Mouse (Mus musculus) intestine, embryonic 16.5 days (tissue): ENCODE results near the gene Gm42957. TPM values are rescaled to one million over a fixed set of nuclear protein-coding genes. Genes with fewer than 3 reads are reported as not detected.
A peak's percentile ranks its signal among the peaks of the same experiment; 100 is the strongest.

Source experiments
- ATAC-seq: fragments of 200-750 bp; cut with Nextera tagmentation; 2 replicates; pipeline ENCODE4 v1.8.0; 2017; ENCODE audit warnings: moderate TSS enrichment, moderate library complexity
- H3K27ac ChIP-seq: fragments of 300-500 bp; sonication (generic); 2 replicates; pipeline ENCODE4 v1.5.1; 2014; ENCODE audit warnings: mild to moderate bottlenecking, low read length
- H3K27me3 ChIP-seq: fragments of 300-500 bp; sonication (generic); replicated peaks from 2 replicates; pipeline ENCODE4 v1.6.1; 2014; ENCODE audit warnings: low read length, control low read depth, mixed read lengths; ENCODE audit not compliant: control insufficient read depth, insufficient read depth
- H3K36me3 ChIP-seq: fragments of 300-500 bp; sonication (generic); 2 replicates; pipeline ENCODE4 v1.6.1; 2014; ENCODE audit warnings: low read length, control low read depth; ENCODE audit not compliant: control insufficient read depth, insufficient read depth
- H3K4me1 ChIP-seq: fragments of 300-500 bp; sonication (generic); 2 replicates; pipeline ENCODE4 v1.6.1; 2014; ENCODE audit warnings: low read length, control low read depth, mixed read lengths; ENCODE audit not compliant: control insufficient read depth, insufficient read depth
- H3K4me2 ChIP-seq: fragments of 300-500 bp; sonication (generic); 2 replicates; pipeline ENCODE4 v1.6.1; 2014; ENCODE audit warnings: low read depth, low read length, control low read depth
- H3K4me3 ChIP-seq: fragments of 300-500 bp; sonication (generic); 2 replicates; pipeline ENCODE4 v1.5.1; 2014; ENCODE audit warnings: mild to moderate bottlenecking, low read length
- H3K9ac ChIP-seq: fragments of 300-500 bp; sonication (generic); 2 replicates; pipeline ENCODE4 v1.6.1; 2014; ENCODE audit warnings: low read depth, low read length
- H3K9me3 ChIP-seq: fragments of 300-500 bp; sonication (generic); 2 replicates; pipeline ENCODE4 v1.6.1; 2016; ENCODE audit warnings: low read length, control low read depth; ENCODE audit not compliant: control insufficient read depth
- WGBS: fragments of 180-500 bp; shearing (Covaris S2); extraction: QIAGEN DNeasy Blood & Tissue Kit; methylation state at CpG from one replicate; pipeline ENCODE4 v1.1.7; 2014; 5-methylcytosine and 5-hydroxymethylcytosine counted together
- polyA plus RNA-seq: library from polyadenylated mRNA; unstranded; fragments of >200 nt; fragmentation: Nextera tagmentation; extraction: Ambion mirVana; gene quantifications from 2 replicates; pipeline ENCODE4 v1.2.1, GENCODE M21; 2015

Gm42957 gene
- 0.11 TPM in 1 of 2 replicates, not detected in the other for polyA plus RNA-seq

- Histone ChIP-seq H3K36me3 (0 out of 2 replicates have a peak, but pooled peaks cover 3% of the 10 kb centered on the region), H3K27ac (peak within 1 kb of the TSS; percentile 79), H3K9me3 (no peaks in the 10 kb centered on the region), H3K4me3 (peak within 1 kb of the TSS; percentile 85), H3K4me2 (peak within 1 kb of the TSS; percentile 60), H3K9ac (peak within 1 kb of the TSS; percentile 94), H3K27me3 (no peaks in the 10 kb centered on the region), H3K4me1 (peaks cover 24% of the 10 kb centered on the region)
- WGBS, result 2% methylated on average over 59 of the region's 60 CpGs
- ATAC-seq, result peak; percentile 92
These were observed at the start of gene Gm42957, which contains the start of gene Pex11b for GRCm38 (mm10) chr3:96634928-96635879. Gm42957 (plus strand) TSS chr3:96635474. Pex11b (plus strand) TSS chr3:96635376.

GRCm38 (mm10) chr3:96590657-96591056 is 44.6 kb upstream of the Gm42957 start:
- H3K4me1 ChIP-seq, result peaks cover 3% of the 10 kb centered on the region; the same call in 1 of the 2 replicates
- no peaks in the 10 kb centered on the region for H3K9me3 ChIP-seq
- 82% methylated on average over 4 of the region's 4 CpGs for WGBS
- H3K27ac ChIP-seq, result no peak overlapping the region
- H3K4me2 ChIP-seq, result no peak overlapping the region
- no peak overlapping the region for H3K4me3 ChIP-seq
- no peaks in the 10 kb centered on the region for H3K36me3 ChIP-seq
- no peak for ATAC-seq
- no peaks in the 10 kb centered on the region; the same call in 1 of the 2 replicates for H3K27me3 ChIP-seq
- no peak overlapping the region for H3K9ac ChIP-seq

GRCm38 (mm10) chr3:96593374-96593773 is 41.9 kb upstream of the Gm42957 start:
- ATAC-seq, result no peak
- H3K27me3 ChIP-seq, result peaks cover 11% of the 10 kb centered on the region
- WGBS, result under 1% methylated on average over 10 of the region's 10 CpGs

GRCm38 (mm10) chr3:96593790-96594560 is 41.3 kb upstream of the Gm42957 start, which contains the start of gene Polr3gl:
Polr3gl (minus strand) TSS chr3:96594181.
- WGBS, result under 1% methylated on average over 36 of the region's 38 CpGs
- Histone ChIP-seq H3K27ac (peak within 1 kb of the TSS; percentile 87), H3K9ac (peak within 1 kb of the TSS; percentile 80), H3K4me3 (peak within 1 kb of the TSS; percentile 72), H3K36me3 (no peaks in the 10 kb centered on the region), H3K9me3 (no peaks in the 10 kb centered on the region), H3K27me3 (peaks cover 15% of the 10 kb centered on the region), H3K4me2 (peak within 1 kb of the TSS; percentile 76), H3K4me1 (peaks cover 24% of the 10 kb centered on the region)
- ATAC-seq, result peak; percentile 93

More at GRCm38 (mm10) chr3:96593374-96593773, 41.9 kb upstream of the Gm42957 start:
- Histone ChIP-seq H3K4me2 (peak overlapping the region; percentile 76), H3K4me1 (peaks cover 20% of the 10 kb centered on the region), H3K9ac (peak overlapping the region; percentile 80), H3K9me3 (no peaks in the 10 kb centered on the region), H3K27ac (peak overlapping the region; percentile 87; the same call in 1 of the 2 replicates), H3K36me3 (no peaks in the 10 kb centered on the region), H3K4me3 (peak overlapping the region; percentile 72)

GRCm38 (mm10) chr3:96594851-96595250 is 40.4 kb upstream of the Gm42957 start:
- Histone ChIP-seq H3K36me3 (no peaks in the 10 kb centered on the region), H3K9ac (no peak overlapping the region), H3K9me3 (no peaks in the 10 kb centered on the region), H3K27ac (no peak overlapping the region), H3K4me3 (no peak overlapping the region), H3K27me3 (peaks cover 20% of the 10 kb centered on the region), H3K4me1 (peaks cover 24% of the 10 kb centered on the region), H3K4me2 (no peak overlapping the region)
- 73% methylated on average over 5 of the region's 5 CpGs for WGBS
- ATAC-seq, result no peak

GRCm38 (mm10) chr3:96595661-96596060 is 39.6 kb upstream of the Gm42957 start:
- Histone ChIP-seq H3K4me3 (peak overlapping the region; percentile 56; the same call in 1 of the 2 replicates), H3K36me3 (no peaks in the 10 kb centered on the region), H3K9ac (no peak overlapping the region), H3K4me1 (peaks cover 27% of the 10 kb centered on the region), H3K27me3 (peaks cover 20% of the 10 kb centered on the region), H3K4me2 (peak overlapping the region; percentile 90; the same call in 1 of the 2 replicates), H3K9me3 (no peaks in the 10 kb centered on the region), H3K27ac (peak overlapping the region; percentile 37; the same call in 1 of the 2 replicates)
- ATAC-seq, result no peak
- WGBS, result 26% methylated on average over 6 of the region's 6 CpGs

GRCm38 (mm10) chr3:96596228-96596707 is 39.0 kb upstream of the Gm42957 start, which contains the start of gene Ankrd34a:
Ankrd34a (plus strand) TSS chr3:96596636.
- peak within 1 kb of the TSS; percentile 90 for H3K4me2 ChIP-seq
- no peaks in the 10 kb centered on the region for H3K9me3 ChIP-seq
- peak within 1 kb of the TSS; percentile 72 for H3K9ac ChIP-seq
- 2% methylated on average over 11 of the region's 23 CpGs for WGBS
- peaks cover 20% of the 10 kb centered on the region for H3K27me3 ChIP-seq
- peak within 1 kb of the TSS; percentile 66 for H3K27ac ChIP-seq
- no peak for ATAC-seq
- H3K36me3 ChIP-seq, result no peaks in the 10 kb centered on the region
- peak within 1 kb of the TSS; percentile 56 for H3K4me3 ChIP-seq
- peaks cover 27% of the 10 kb centered on the region for H3K4me1 ChIP-seq

GRCm38 (mm10) chr3:96596855-96597254 is 38.4 kb upstream of the Gm42957 start:
- ATAC-seq, result no peak
- WGBS, result under 1% methylated on average over 12 of the region's 12 CpGs

More at GRCm38 (mm10) chr3:96596855-96597254, 38.4 kb upstream of the Gm42957 start:
- Histone ChIP-seq H3K9me3 (no peaks in the 10 kb centered on the region), H3K4me3 (peak overlapping the region; percentile 56), H3K9ac (peak overlapping the region; percentile 72), H3K4me2 (peak overlapping the region; percentile 90), H3K27me3 (peaks cover 20% of the 10 kb centered on the region), H3K36me3 (no peaks in the 10 kb centered on the region), H3K27ac (no peak overlapping the region), H3K4me1 (peaks cover 27% of the 10 kb centered on the region)
